In the genomic region with DNA sequence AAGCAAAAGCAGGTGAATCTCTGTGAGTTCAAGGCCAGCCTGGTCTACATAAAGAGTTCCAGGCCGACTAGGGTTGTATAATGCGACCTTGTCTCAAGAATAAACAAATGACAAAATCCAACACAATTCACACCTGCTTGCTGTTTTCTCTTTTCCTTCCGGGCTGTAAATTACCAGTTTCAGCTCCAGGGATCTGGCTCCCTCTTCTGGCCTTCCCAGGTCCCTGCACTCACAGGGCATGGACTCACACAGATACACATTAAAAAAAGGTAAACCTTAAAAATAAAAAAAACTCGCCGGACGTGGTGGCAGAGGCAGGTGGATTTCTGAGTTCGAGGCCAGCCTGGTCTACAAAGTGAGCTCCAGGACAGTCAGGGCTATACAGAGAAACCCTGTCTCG, we compare ENCODE assay signal across 29 mouse cellular contexts. TPM values are rescaled to one million over a fixed set of nuclear protein-coding genes. Genes with fewer than 3 reads are reported as not detected.
DNase-seq lines count a peak whose midpoint lies in the region; ATAC-seq and TF ChIP-seq lines count a peak whose summit lies in the region.
"Had no signal": no experiment of that assay in that cellular context is flagged by ENCODE, and none has a peak within 500 bp of the region (broad histone marks: within the 10 kb centered on the region; RNA-seq: fewer than 3 reads in every experiment).

No protein-coding gene starts in this region.

- no peak overlapping the region for H3K4me3 ChIP-seq in kidney, postnatal 0 days (replicated peaks; ENCODE audit: low read depth, low read length)
- H3K4me3 ChIP-seq in E14TG2a.4 (replicated peaks; ENCODE audit: low read length): no peak overlapping the region
- H3K4me3 ChIP-seq in ES-E14 (ENCODE audit: insufficient read depth in 1 of 2, low read depth in 1 of 2, low read length in 2 of 2, poor library complexity in 1 of 2, severe bottlenecking in 1 of 2): no peak overlapping the region
- H3K4me3 ChIP-seq in limb, embryonic 10.5 days: no peak overlapping the region
- H3K4me3 ChIP-seq in hindbrain, postnatal 0 days (ENCODE audit: low read length): no peak overlapping the region
- H3K4me3 ChIP-seq: forebrain, embryonic 10.5 days; heart, embryonic 12.5 days; hindbrain, embryonic 10.5 days; left cerebral cortex, adult 2 months; midbrain, embryonic 10.5 days; stomach, embryonic 15.5 days had no signal

- 95% methylated on average over 8 of the region's 8 CpGs for WGBS in kidney, postnatal 0 days
- 92% methylated on average over 8 of the region's 8 CpGs for WGBS in limb, embryonic 10.5 days
- 95% methylated on average over 8 of the region's 8 CpGs for WGBS in hindbrain, postnatal 0 days

- peak; percentile 22; the same call in 1 of the 2 replicates for TF ChIP-seq CTCF in kidney, postnatal 0 days (IDR thresholded peaks at IDR 0.05; ENCODE audit: low read depth)
- TF ChIP-seq CTCF in E14TG2a.4 (conservative IDR thresholded peaks at IDR 0.05; ENCODE audit: low read length): peak; percentile 88
- no peak for TF ChIP-seq CTCF in hindbrain, postnatal 0 days (IDR thresholded peaks at IDR 0.05; ENCODE audit: low read depth)

- in situ Hi-C loops in ES-E14 (cut with MboI; ENCODE audit: low sequenced_read_pairs in 2 of 2, unreplicated experiment in 2 of 2): no loop called here

- H3K27ac ChIP-seq in kidney, postnatal 0 days: no peak overlapping the region
- no peak overlapping the region for H3K27ac ChIP-seq in ES-E14 (ENCODE audit: insufficient read depth, low read depth, low read length, poor library complexity, severe bottlenecking)
- no peak overlapping the region for H3K27ac ChIP-seq in limb, embryonic 10.5 days
- no peak overlapping the region for H3K27ac ChIP-seq in hindbrain, postnatal 0 days
- H3K27ac ChIP-seq: forebrain, embryonic 10.5 days; hindbrain, embryonic 10.5 days; left cerebral cortex, adult 2 months; macrophage; midbrain, embryonic 10.5 days; stomach, embryonic 15.5 days had no signal

- H3K4me2 ChIP-seq in kidney, postnatal 0 days (ENCODE audit: low read length): no peak overlapping the region
- H3K4me2 ChIP-seq in hindbrain, postnatal 0 days (ENCODE audit: low read depth, low read length): no peak overlapping the region
- H3K4me2 ChIP-seq: heart, embryonic 12.5 days; stomach, embryonic 15.5 days had no signal

- H3K9me3 ChIP-seq in kidney, postnatal 0 days (replicated peaks; ENCODE audit: low read length): no peaks in the 10 kb centered on the region
- H3K9me3 ChIP-seq in E14TG2a.4 (ENCODE audit: low read length) (peaks cover 20% of the 10 kb centered on the region), ES-E14 (ENCODE audit: control insufficient read depth, insufficient read depth, low read depth, low read length) (peaks cover under 1% of the 10 kb centered on the region; the same call in 1 of the 2 replicates)
- no peaks in the 10 kb centered on the region for H3K9me3 ChIP-seq in limb, embryonic 10.5 days (replicated peaks)
- no peaks in the 10 kb centered on the region for H3K9me3 ChIP-seq in hindbrain, postnatal 0 days (ENCODE audit: low read length)
- H3K9me3 ChIP-seq: hindbrain, embryonic 10.5 days; midbrain, embryonic 10.5 days; stomach, embryonic 15.5 days had no signal

- no peaks in the 10 kb centered on the region for H3K36me3 ChIP-seq in kidney, postnatal 0 days (ENCODE audit: insufficient read depth, low read length)
- no peaks in the 10 kb centered on the region; the same call in 1 of the 2 replicates for H3K36me3 ChIP-seq in E14TG2a.4 (ENCODE audit: insufficient read depth, low read length)
- H3K36me3 ChIP-seq in ES-E14 (ENCODE audit: control insufficient read depth, insufficient read depth, low read length, poor library complexity, severe bottlenecking): no peaks in the 10 kb centered on the region
- no peaks in the 10 kb centered on the region for H3K36me3 ChIP-seq in limb, embryonic 10.5 days
- no peaks in the 10 kb centered on the region for H3K36me3 ChIP-seq in hindbrain, postnatal 0 days (ENCODE audit: insufficient read depth, low read length)
- H3K36me3 ChIP-seq: forebrain, embryonic 10.5 days; hindbrain, embryonic 10.5 days; midbrain, embryonic 10.5 days; stomach, embryonic 15.5 days had no signal

- DNase-seq in kidney, postnatal 0 days (ENCODE audit: low spot score): no peak
- DNase-seq in kidney, adult 8-10 months: no peak
- no peak for DNase-seq in ES-E14 (ENCODE audit: low read depth, low spot score)
- peak; percentile 23 for DNase-seq in limb, embryonic 10.5 days (ENCODE audit: low spot score)
- DNase-seq in embryo, embryonic 9.5 days (ENCODE audit: extremely low spot score): no peak
- no peak for DNase-seq in hindbrain, postnatal 0 days (ENCODE audit: low spot score)
- DNase-seq: adrenal gland, postnatal 36 days; cerebellum, adult 11-12 months; cerebellum, postnatal 10 days; heart, postnatal 10 days; kidney, postnatal 36 days; left cerebral cortex, postnatal 4 days; liver; thymus, adult 18-20 months; thymus, postnatal 36 days had no signal

- no peak for ATAC-seq in kidney, postnatal 0 days (replicated peaks; ENCODE audit: low FRiP score, low read depth)
- ATAC-seq in hindbrain, postnatal 0 days: no peak
- ATAC-seq: lung, postnatal 0 days had no signal

- H3K4me1 ChIP-seq in kidney, postnatal 0 days (replicated peaks; ENCODE audit: insufficient read depth, low read length): no peaks in the 10 kb centered on the region
- H3K4me1 ChIP-seq in E14TG2a.4 (replicated peaks; ENCODE audit: low read depth, low read length) (peaks cover 21% of the 10 kb centered on the region), ES-E14 (ENCODE audit: control insufficient read depth in 2 of 2, insufficient read depth in 2 of 2, low read length in 2 of 2, poor library complexity in 1 of 2) (no peaks in the 10 kb centered on the region; a peak in 1 of 4 replicates)
- no peaks in the 10 kb centered on the region for H3K4me1 ChIP-seq in limb, embryonic 10.5 days
- no peaks in the 10 kb centered on the region for H3K4me1 ChIP-seq in hindbrain, postnatal 0 days (ENCODE audit: insufficient read depth, low read length)
- H3K4me1 ChIP-seq: forebrain, embryonic 10.5 days; heart, embryonic 12.5 days; hindbrain, embryonic 10.5 days; midbrain, embryonic 10.5 days; stomach, embryonic 15.5 days had no signal

- no peak overlapping the region for H3K9ac ChIP-seq in kidney, postnatal 0 days (ENCODE audit: low read depth, low read length)
- no peak overlapping the region for H3K9ac ChIP-seq in ES-E14 (ENCODE audit: insufficient read depth, low read depth, low read length, poor library complexity, severe bottlenecking)
- H3K9ac ChIP-seq in hindbrain, postnatal 0 days (replicated peaks; ENCODE audit: low read length): no peak overlapping the region
- H3K9ac ChIP-seq: heart, embryonic 12.5 days; stomach, embryonic 15.5 days had no signal

- no peaks in the 10 kb centered on the region for H3K27me3 ChIP-seq in kidney, postnatal 0 days (ENCODE audit: insufficient read depth, low read length)
- H3K27me3 ChIP-seq in E14TG2a.4 (ENCODE audit: insufficient read depth, low read length): no peaks in the 10 kb centered on the region
- no peaks in the 10 kb centered on the region for H3K27me3 ChIP-seq in limb, embryonic 10.5 days (ENCODE audit: low read depth, poor library complexity, severe bottlenecking)
- H3K27me3 ChIP-seq in hindbrain, postnatal 0 days (ENCODE audit: insufficient read depth, low read length): no peaks in the 10 kb centered on the region
- H3K27me3 ChIP-seq: heart, embryonic 12.5 days; stomach, embryonic 15.5 days had no signal

TF ChIP-seq in ES-E14, 5 proteins besides CTCF, POLR2A, EP300 and RAD21:
- TF ChIP-seq CHD2 (IDR thresholded peaks at IDR 0.05; ENCODE audit: low read depth, low read length) (no peak), ZC3H11A (IDR thresholded peaks at IDR 0.05; ENCODE audit: borderline replicate concordance, low read depth, low read length) (no peak), MAFK (IDR thresholded peaks at IDR 0.05; ENCODE audit: insufficient read depth, low read depth, low read length) (no peak), ZNF384 (IDR thresholded peaks at IDR 0.05; ENCODE audit: low read depth, low read length) (0 out of 2 replicates have a peak, but pooled peaks have one; percentile 38), HCFC1 (IDR thresholded peaks at IDR 0.05; ENCODE audit: borderline replicate concordance, insufficient read depth, low read length) (no peak)

RNA-seq across cellular contexts. Expression of gene Atoh7, which starts 18.1 kb away (rescaled TPM):
- polyA plus RNA-seq in kidney, postnatal 0 days (2015; fragmentation: Nextera tagmentation; extraction: Ambion mirVana): 0.22 and 0.26 TPM in 2 replicates
- 0.16 TPM in 1 of 2 replicates, not detected in the other for total RNA-seq in ES-E14 (2012; rRNA removed)
- 0.14 TPM in 2 replicates for polyA plus RNA-seq in limb, embryonic 10.5 days (2016; fragmentation: Nextera tagmentation; extraction: Ambion mirVana)
- 10.5 and 13.8 TPM in 2 replicates for total RNA-seq in hindbrain, postnatal 0 days (2014; rRNA removed)
- 14.7 and 15.4 TPM in 2 replicates for polyA plus RNA-seq in hindbrain, postnatal 0 days (2015; fragmentation: Nextera tagmentation; extraction: Ambion mirVana)
- total RNA-seq: adrenal gland, postnatal 36 days; gastrocnemius, adult 18-20 months; granulocyte monocyte progenitor cell, adult 5-6 weeks; heart, postnatal 10 days; neutrophil, adult 5-6 weeks had no signal
- polyA plus RNA-seq: heart, embryonic 12.5 days; kidney, embryonic 14.5 days; liver, embryonic 16.5 days; lung, postnatal 0 days; macrophage had no signal

RNA-seq across cellular contexts. Expression of gene Pbld1, which starts 57.6 kb away (rescaled TPM):
- 13.7 and 16.0 TPM in 2 replicates for polyA plus RNA-seq in kidney, postnatal 0 days (2015; fragmentation: Nextera tagmentation; extraction: Ambion mirVana)
- 3.6 and 4.1 TPM in 2 replicates for total RNA-seq in ES-E14 (2012; rRNA removed)
- 1.9 and 2.4 TPM in 2 replicates for polyA plus RNA-seq in limb, embryonic 10.5 days (2016; fragmentation: Nextera tagmentation; extraction: Ambion mirVana)
- total RNA-seq in hindbrain, postnatal 0 days (2014; rRNA removed): 0.22 and 18.2 TPM in 2 replicates
- 0.63 and 0.88 TPM in 2 replicates for polyA plus RNA-seq in hindbrain, postnatal 0 days (2015; fragmentation: Nextera tagmentation; extraction: Ambion mirVana)
- total RNA-seq: granulocyte monocyte progenitor cell, adult 5-6 weeks had no signal
- polyA plus RNA-seq: macrophage had no signal

Comparison
In these comparisons a context has a peak if more than half of its experiments do, and no peak if none do; other contexts are left out.
1. RNA of gene Atoh7, which starts 18.1 kb away (polyA plus RNA-seq): 14.7 to 15.4 TPM in hindbrain, postnatal 0 days; 0.22 to 0.26 TPM in kidney, postnatal 0 days and 0.14 TPM in limb, embryonic 10.5 days; every median in the first group is over 10 times any median in the second.